Mouse (Mus musculus) heart, postnatal 0 days (tissue): ENCODE results near the gene Cutc. TPM values are rescaled to one million over a fixed set of nuclear protein-coding genes. Genes with fewer than 3 reads are reported as not detected.

ENCODE experiments used
- ATAC-seq: fragments of 200-750 bp; cut with Nextera tagmentation; 2 replicates; pipeline ENCODE4 v1.8.0; 2017; ENCODE audit warnings: low read depth, moderate number of reproducible peaks, moderate library complexity; ENCODE audit not compliant: insufficient read depth
- DNase-seq: peaks from one replicate; pipeline ENCODE4 v3.0.0-alpha.2; 2016; ENCODE audit warnings: low spot score
- H3K27ac ChIP-seq: fragments of 300-500 bp; sonication (generic); 2 replicates; pipeline ENCODE4 v1.5.1; 2014; ENCODE audit warnings: low read depth, mild to moderate bottlenecking
- H3K27me3 ChIP-seq: fragments of 300-500 bp; sonication (generic); 2 replicates; pipeline ENCODE4 v1.6.1; 2014; ENCODE audit warnings: low read length, mixed read lengths; ENCODE audit not compliant: control insufficient read depth, insufficient read depth
- H3K36me3 ChIP-seq: fragments of 300-500 bp; sonication (generic); replicated peaks from 2 replicates; pipeline ENCODE4 v1.6.1; 2014; ENCODE audit warnings: low read length, mixed read lengths; ENCODE audit not compliant: control insufficient read depth, insufficient read depth
- H3K4me1 ChIP-seq: fragments of 300-500 bp; sonication (generic); 2 replicates; pipeline ENCODE4 v1.6.1; 2014; ENCODE audit warnings: antibody characterized with exemption; ENCODE audit not compliant: control insufficient read depth, insufficient read depth
- H3K4me2 ChIP-seq: fragments of 300-500 bp; sonication (generic); 2 replicates; pipeline ENCODE4 v1.6.1; 2014; ENCODE audit warnings: low read depth, mild to moderate bottlenecking, low read length, moderate library complexity
- H3K4me3 ChIP-seq: fragments of 300-500 bp; sonication (generic); 2 replicates; pipeline ENCODE4 v1.5.1; 2014; ENCODE audit warnings: low read depth, low read length
- H3K9ac ChIP-seq: fragments of 300-500 bp; sonication (generic); replicated peaks from 2 replicates; pipeline ENCODE4 v1.6.1; 2014; ENCODE audit warnings: low read depth, low read length, mixed read lengths
- H3K9me3 ChIP-seq: fragments of 300-500 bp; sonication (generic); replicated peaks from 2 replicates; pipeline ENCODE4 v1.6.1; 2016; ENCODE audit warnings: low read length; ENCODE audit not compliant: control insufficient read depth
- CTCF ChIP-seq: IDR thresholded peaks from 2 replicates; pipeline ENCODE4 v1.5.1; 2016; ENCODE audit warnings: antibody characterized with exemption, control low read depth, low read depth
- EP300 ChIP-seq: IDR thresholded peaks from 2 replicates; pipeline ENCODE4 v1.6.1; 2016; ENCODE audit warnings: antibody characterized with exemption, low read depth
- WGBS: fragments of 180-500 bp; shearing (Covaris S2); extraction: QIAGEN DNeasy Blood & Tissue Kit; methylation state at CpG from one replicate; pipeline ENCODE4 v1.1.7; 2014; 5-methylcytosine and 5-hydroxymethylcytosine counted together
- polyA plus RNA-seq: library from polyadenylated mRNA; unstranded; fragments of >200 nt; fragmentation: Nextera tagmentation; extraction: Ambion mirVana; gene quantifications from 2 replicates; pipeline ENCODE4 v1.2.1, GENCODE M21; 2015
- total RNA-seq: library from RNA; depleted of rRNA; stranded (reverse); fragments of >200 nt; gene quantifications from 2 replicates; pipeline ENCODE4 v1.2.3, GENCODE M21; 2014; ENCODE audit warnings: low replicate concordance

Gene Cutc
- total and polyA plus RNA-seq, 2 experiments from 2014 or later = 1.1 to 15.1 TPM

GRCm38 (mm10) chr19:43711159-43711916, 41.5 kb upstream of the Cutc start:
- TF ChIP-seq EP300 = no peak
- TF ChIP-seq CTCF = no peak
- 59% methylated on average over 22 of the region's 22 CpGs for WGBS
- DNase-seq = no peak
- Histone ChIP-seq H3K9ac (no peak overlapping the region), H3K9me3 (no peaks in the 10 kb centered on the region), H3K4me3 (no peak overlapping the region), H3K36me3 (peaks cover 15% of the 10 kb centered on the region; the same call in 1 of the 2 replicates), H3K4me2 (no peak overlapping the region), H3K27ac (no peak overlapping the region), H3K27me3 (no peaks in the 10 kb centered on the region), H3K4me1 (no peaks in the 10 kb centered on the region)
- ATAC-seq = no peak

GRCm38 (mm10) chr19:43711971-43712370, 40.8 kb upstream of the Cutc start:
- H3K4me3 ChIP-seq = no peak overlapping the region
- DNase-seq = no peak
- 79% methylated on average over 5 of the region's 5 CpGs for WGBS
- no peak for ATAC-seq
- H3K4me2 ChIP-seq = no peak overlapping the region
- peaks cover 15% of the 10 kb centered on the region; the same call in 1 of the 2 replicates for H3K36me3 ChIP-seq
- no peak overlapping the region for H3K9ac ChIP-seq
- no peaks in the 10 kb centered on the region for H3K9me3 ChIP-seq
- H3K4me1 ChIP-seq = no peaks in the 10 kb centered on the region
- H3K27me3 ChIP-seq = no peaks in the 10 kb centered on the region
- no peak for TF ChIP-seq EP300
- no peak for TF ChIP-seq CTCF
- no peak overlapping the region for H3K27ac ChIP-seq

GRCm38 (mm10) chr19:43720061-43720460, 32.7 kb upstream of the Cutc start:
- no peak for TF ChIP-seq CTCF
- no peak for TF ChIP-seq EP300
- H3K27me3 ChIP-seq = no peaks in the 10 kb centered on the region
- no peak overlapping the region for H3K4me2 ChIP-seq
- H3K36me3 ChIP-seq = peaks cover 29% of the 10 kb centered on the region
- DNase-seq = no peak
- no peaks in the 10 kb centered on the region for H3K4me1 ChIP-seq
- H3K4me3 ChIP-seq = no peak overlapping the region
- H3K9me3 ChIP-seq = no peaks in the 10 kb centered on the region
- no peak for ATAC-seq
- no peak overlapping the region for H3K27ac ChIP-seq
- no peak overlapping the region for H3K9ac ChIP-seq
- WGBS = 86% methylated on average over 11 of the region's 11 CpGs

GRCm38 (mm10) chr19:43722891-43723290, 29.9 kb upstream of the Cutc start:
- H3K27ac ChIP-seq = no peak overlapping the region; the same call in 1 of the 2 replicates

GRCm38 (mm10) chr19:43723501-43723900, 29.3 kb upstream of the Cutc start:
- Histone ChIP-seq H3K4me3 (no peak overlapping the region), H3K9ac (no peak overlapping the region), H3K27ac (no peak overlapping the region), H3K9me3 (no peaks in the 10 kb centered on the region), H3K27me3 (no peaks in the 10 kb centered on the region), H3K4me2 (no peak overlapping the region), H3K36me3 (peaks cover 47% of the 10 kb centered on the region), H3K4me1 (no peaks in the 10 kb centered on the region)
- TF ChIP-seq EP300 = no peak
- no peak for TF ChIP-seq CTCF
- ATAC-seq (no peak), DNase-seq (no peak)
- 74% methylated on average over 10 of the region's 10 CpGs for WGBS

More at GRCm38 (mm10) chr19:43722891-43723290, 29.9 kb upstream of the Cutc start:
- Histone ChIP-seq H3K27me3 (no peaks in the 10 kb centered on the region), H3K9me3 (no peaks in the 10 kb centered on the region), H3K36me3 (peaks cover 53% of the 10 kb centered on the region), H3K4me2 (no peak overlapping the region), H3K4me3 (no peak overlapping the region), H3K4me1 (no peaks in the 10 kb centered on the region), H3K9ac (no peak overlapping the region)
- DNase-seq (no peak), ATAC-seq (no peak)
- WGBS = 72% methylated on average over 8 of the region's 8 CpGs
- TF ChIP-seq CTCF (no peak), EP300 (no peak)
